In the genomic region with DNA sequence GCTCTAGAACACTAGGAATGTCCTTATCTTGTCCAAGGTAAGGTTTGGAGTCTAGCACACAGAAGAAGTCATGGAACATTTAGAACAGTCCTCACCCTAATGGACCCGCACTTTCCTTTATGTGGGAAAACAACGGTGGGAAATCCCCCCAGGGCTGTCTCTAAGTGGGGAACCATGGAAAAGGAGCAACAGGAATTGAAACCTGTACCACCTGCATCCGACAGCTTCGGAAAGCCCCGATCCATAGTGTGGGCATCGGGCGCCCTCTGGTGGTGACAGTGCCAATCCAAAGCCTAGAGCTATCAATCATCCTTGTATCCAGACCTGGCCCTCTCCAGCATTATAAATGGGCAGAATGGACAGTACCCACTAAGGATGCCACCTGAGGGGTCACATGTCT, we compare ENCODE assay signal across 8 mouse cellular contexts.
A peak's percentile ranks its signal among the peaks of the same experiment; 100 is the strongest.
DNase-seq lines count a peak whose midpoint lies in the region; ATAC-seq and TF ChIP-seq lines count a peak whose summit lies in the region.

No protein-coding gene starts in this region.

- no peaks in the 10 kb centered on the region for H3K27me3 ChIP-seq in hindbrain, embryonic 11.5 days (ENCODE audit: control insufficient read depth, insufficient read depth, low read length)
- H3K27me3 ChIP-seq in hindbrain, embryonic 12.5 days = 0 out of 2 replicates have a peak, but pooled peaks cover 4% of the 10 kb centered on the region
- no peaks in the 10 kb centered on the region for H3K27me3 ChIP-seq in intestine, postnatal 0 days (replicated peaks; ENCODE audit: control insufficient read depth, insufficient read depth, low read length)
- H3K27me3 ChIP-seq in limb, embryonic 10.5 days (ENCODE audit: low read depth, poor library complexity, severe bottlenecking) = peaks cover 26% of the 10 kb centered on the region; the same call in 1 of the 2 replicates

- no peak overlapping the region for H3K9ac ChIP-seq in hindbrain, embryonic 11.5 days (ENCODE audit: low read depth, low read length)
- no peak overlapping the region for H3K9ac ChIP-seq in hindbrain, embryonic 12.5 days
- H3K9ac ChIP-seq in intestine, postnatal 0 days (ENCODE audit: low read depth, low read length) = no peak overlapping the region

- H3K9me3 ChIP-seq in hindbrain, embryonic 11.5 days (ENCODE audit: control insufficient read depth, low read length) = no peaks in the 10 kb centered on the region
- H3K9me3 ChIP-seq in hindbrain, embryonic 12.5 days (replicated peaks) = no peaks in the 10 kb centered on the region
- no peaks in the 10 kb centered on the region for H3K9me3 ChIP-seq in intestine, postnatal 0 days (ENCODE audit: control insufficient read depth)
- H3K9me3 ChIP-seq in limb, embryonic 10.5 days (replicated peaks) = no peaks in the 10 kb centered on the region

- no peak overlapping the region for H3K4me2 ChIP-seq in hindbrain, embryonic 11.5 days (replicated peaks; ENCODE audit: low read depth, low read length)
- no peak overlapping the region for H3K4me2 ChIP-seq in hindbrain, embryonic 12.5 days (replicated peaks)
- no peak overlapping the region for H3K4me2 ChIP-seq in intestine, postnatal 0 days (replicated peaks; ENCODE audit: low read depth)

- WGBS in hindbrain, embryonic 11.5 days = 7% methylated on average over 7 of the region's 7 CpGs
- 6% methylated on average over 7 of the region's 7 CpGs for WGBS in hindbrain, embryonic 12.5 days
- WGBS in intestine, postnatal 0 days = 3% methylated on average over 7 of the region's 7 CpGs
- WGBS in limb, embryonic 10.5 days = 6% methylated on average over 7 of the region's 7 CpGs

- H3K4me3 ChIP-seq in hindbrain, embryonic 11.5 days (ENCODE audit: low read depth, low read length) = no peak overlapping the region
- H3K4me3 ChIP-seq in hindbrain, embryonic 12.5 days = no peak overlapping the region
- H3K4me3 ChIP-seq in intestine, postnatal 0 days (ENCODE audit: low read depth, low read length) = no peak overlapping the region
- no peak overlapping the region for H3K4me3 ChIP-seq in limb, embryonic 10.5 days

- H3K27ac ChIP-seq in hindbrain, embryonic 11.5 days (ENCODE audit: low read depth, low read length) = no peak overlapping the region
- no peak overlapping the region for H3K27ac ChIP-seq in hindbrain, embryonic 12.5 days
- no peak overlapping the region for H3K27ac ChIP-seq in intestine, postnatal 0 days (ENCODE audit: low read depth, low read length)
- no peak overlapping the region for H3K27ac ChIP-seq in limb, embryonic 10.5 days

- no peak for ATAC-seq in hindbrain, embryonic 11.5 days (ENCODE audit: low FRiP score)
- ATAC-seq in hindbrain, embryonic 12.5 days (ENCODE audit: low FRiP score) = no peak
- ATAC-seq in frontal cortex, adult (ENCODE audit: low TSS enrichment) = peak; percentile 70
- ATAC-seq in intestine, postnatal 0 days = no peak

- H3K4me1 ChIP-seq in hindbrain, embryonic 11.5 days (replicated peaks; ENCODE audit: control insufficient read depth, insufficient read depth, low read length) = no peaks in the 10 kb centered on the region
- H3K4me1 ChIP-seq in hindbrain, embryonic 12.5 days = 0 out of 2 replicates have a peak, but pooled peaks cover 3% of the 10 kb centered on the region
- no peaks in the 10 kb centered on the region for H3K4me1 ChIP-seq in intestine, postnatal 0 days (replicated peaks; ENCODE audit: control insufficient read depth, insufficient read depth, low read length)
- peaks cover 27% of the 10 kb centered on the region for H3K4me1 ChIP-seq in limb, embryonic 10.5 days

- peak; percentile 91 for TF ChIP-seq CTCF in intestine, postnatal 0 days (IDR thresholded peaks at IDR 0.05; ENCODE audit: low read depth)

- H3K36me3 ChIP-seq in hindbrain, embryonic 11.5 days (ENCODE audit: control insufficient read depth, insufficient read depth, low read length) = no peaks in the 10 kb centered on the region
- H3K36me3 ChIP-seq in hindbrain, embryonic 12.5 days = no peaks in the 10 kb centered on the region
- H3K36me3 ChIP-seq in intestine, postnatal 0 days (ENCODE audit: control insufficient read depth, insufficient read depth) = no peaks in the 10 kb centered on the region
- H3K36me3 ChIP-seq in limb, embryonic 10.5 days = no peaks in the 10 kb centered on the region

- peak; percentile 91 for DNase-seq in hindbrain, embryonic 11.5 days (ENCODE audit: low spot score)
- DNase-seq in cerebellum, adult 8-10 months = peak; percentile 67
- DNase-seq in limb, embryonic 10.5 days (ENCODE audit: low spot score) = peak; percentile 91
- peak; percentile 63 for DNase-seq in naive thymus-derived CD4-positive, alpha-beta T cell, adult 2 months (ENCODE audit: low read depth)
- peak; percentile 71 to 91 for DNase-seq in spleen, postnatal 4 days (ENCODE audit: low spot score in 2 of 2)
